Mouse (Mus musculus): ENCODE data around the gene Aadacl3.

DNA sequence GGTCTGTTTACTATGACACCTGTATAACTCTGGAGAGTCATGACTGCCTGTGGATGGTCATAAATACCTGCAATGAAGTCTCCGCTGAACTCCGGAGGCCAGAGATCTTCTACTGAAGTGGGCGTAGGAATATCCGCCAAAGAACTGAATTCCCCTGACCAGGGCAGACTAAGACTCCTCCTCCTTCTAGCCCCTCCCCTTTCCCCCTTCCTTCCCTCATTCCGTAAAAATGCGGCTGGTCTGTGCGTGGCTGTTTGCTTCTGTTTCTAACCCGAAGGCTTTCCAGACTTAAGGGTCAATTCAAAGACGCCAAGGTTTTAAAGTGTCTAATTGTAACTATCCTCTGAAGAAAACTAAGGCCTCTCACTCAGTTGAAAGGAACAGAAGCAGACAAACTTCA is 55.3 kb downstream of the Aadacl3 start, which contains the start of gene Pramef12:
- TF ChIP-seq CTCF (IDR thresholded peaks at IDR 0.05; ENCODE audit: control insufficient read depth, insufficient read depth, insufficient replicate concordance, low read depth, low read length), result no peak
- no peak for TF ChIP-seq POLR2A (IDR thresholded peaks at IDR 0.05; ENCODE audit: control insufficient read depth, low read depth, low read length)

All from testis, adult 2 months (tissue).